Mouse (Mus musculus): ENCODE measurements at regions not wholly inside any gene's neighbourhood (a gene's known extent, or its start where the extent isn't known, plus 50 kb on each side); places are given as distances from the start of the nearest gene placed in this dataset.

DNA sequence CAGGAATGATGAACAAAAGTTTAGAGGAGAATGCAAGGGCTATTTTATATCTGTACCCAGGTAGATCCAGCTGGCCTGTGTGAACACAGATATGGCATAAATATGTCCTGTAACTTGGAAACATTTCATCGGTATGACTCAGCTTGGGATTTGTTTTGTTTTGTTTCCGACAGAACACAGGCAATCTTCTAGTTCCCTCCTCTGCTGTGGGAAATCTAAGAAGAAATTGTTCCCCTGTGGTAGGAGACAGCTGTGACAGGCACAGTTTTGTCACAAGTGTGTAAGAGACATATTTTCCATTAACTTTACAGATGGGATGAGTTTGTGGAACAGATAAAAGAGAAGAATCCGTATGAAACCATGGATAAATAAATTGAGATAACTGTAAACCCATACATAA is 687.0 kb downstream of the Tpm3-rs7 start:
- Histone ChIP-seq H3K9me3 (no peaks in the 10 kb centered on the region), H3K36me3 (no peaks in the 10 kb centered on the region), H3K9ac (no peak overlapping the region), H3K4me3 (no peak overlapping the region), H3K27ac (no peak overlapping the region), H3K4me1 (replicated peaks) (no peaks in the 10 kb centered on the region), H3K4me2 (no peak overlapping the region), H3K27me3 (no peaks in the 10 kb centered on the region)
- 71% methylated on average over 3 of the region's 3 CpGs for WGBS
- no peak for ATAC-seq (ENCODE audit: low FRiP score)

- Histone ChIP-seq H3K36me3 (no peaks in the 10 kb centered on the region), H3K9me3 (no peaks in the 10 kb centered on the region), H3K9ac (no peak overlapping the region), H3K27me3 (no peaks in the 10 kb centered on the region), H3K4me2 (no peak overlapping the region), H3K4me3 (no peak overlapping the region), H3K27ac (no peak overlapping the region), H3K4me1 (replicated peaks) (no peaks in the 10 kb centered on the region)
- 96% methylated on average over 1 of the region's 1 CpGs for WGBS
- no peak for ATAC-seq (ENCODE audit: low FRiP score)
Measured at GRCm38 (mm10) chr14:114002420-114002819, 688.0 kb downstream of the Tpm3-rs7 start.

DNA sequence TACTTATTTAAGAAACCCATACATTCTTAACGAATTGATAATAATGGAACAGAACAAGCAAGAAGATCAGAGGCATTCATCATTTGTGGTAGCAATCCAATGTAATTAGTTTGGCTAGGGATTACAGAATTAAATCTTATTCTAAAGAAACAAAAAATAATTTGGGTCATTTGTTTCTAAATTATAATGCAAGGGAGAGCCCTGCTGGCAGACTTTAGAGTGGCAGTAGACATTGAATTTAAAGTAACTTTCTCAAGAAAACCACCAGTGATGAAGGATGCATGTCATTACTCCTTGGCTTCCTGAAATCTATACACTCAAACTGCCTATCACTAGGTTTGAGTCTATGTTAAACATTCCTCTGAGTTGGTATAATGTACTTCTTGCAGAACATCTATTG is 722.7 kb downstream of the Tpm3-rs7 start:
- Histone ChIP-seq H3K4me2 (no peak overlapping the region), H3K9me3 (no peaks in the 10 kb centered on the region), H3K27ac (no peak overlapping the region), H3K27me3 (no peaks in the 10 kb centered on the region), H3K4me1 (replicated peaks) (no peaks in the 10 kb centered on the region), H3K36me3 (no peaks in the 10 kb centered on the region), H3K4me3 (no peak overlapping the region), H3K9ac (no peak overlapping the region)
- no peak for ATAC-seq (ENCODE audit: low FRiP score)
- 82% methylated on average over 1 of the region's 1 CpGs for WGBS

DNA sequence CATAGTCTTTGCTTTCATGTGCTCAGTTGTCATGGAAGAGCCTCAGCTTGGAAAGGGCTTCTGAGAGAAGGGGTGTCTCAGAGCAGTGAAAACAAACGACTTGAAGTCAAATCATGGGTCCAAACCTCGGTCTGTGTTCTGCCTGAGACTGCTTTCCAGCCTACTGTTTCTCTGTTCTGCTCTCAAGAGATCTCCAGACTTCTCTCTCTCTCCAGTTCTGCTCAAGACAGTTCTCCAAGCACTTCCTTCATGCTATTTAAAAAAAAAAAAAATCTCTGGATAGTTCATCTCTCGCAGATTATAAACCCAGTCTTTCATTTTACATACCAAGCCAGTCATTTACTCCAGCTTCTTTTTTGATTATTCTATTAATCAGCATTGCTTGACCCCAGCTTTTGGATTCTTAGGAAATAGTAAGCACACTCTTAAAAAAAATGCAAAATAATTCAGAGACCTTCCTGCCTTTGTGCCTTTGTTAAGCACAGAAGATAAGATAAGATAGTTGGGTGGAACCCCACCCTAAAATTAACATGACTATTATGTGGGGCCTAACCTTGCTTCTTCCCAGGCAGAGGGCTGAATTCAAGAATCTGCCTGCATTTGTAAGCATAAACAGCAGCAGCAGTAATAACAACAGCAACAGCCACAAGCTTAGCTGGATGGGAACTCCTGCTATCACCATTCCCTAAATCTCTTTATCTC is 724.4 kb downstream of the Tpm3-rs7 start:
- Histone ChIP-seq H3K4me3 (no peak overlapping the region), H3K4me1 (replicated peaks) (no peaks in the 10 kb centered on the region), H3K4me2 (no peak overlapping the region), H3K36me3 (no peaks in the 10 kb centered on the region), H3K9me3 (no peaks in the 10 kb centered on the region), H3K27me3 (no peaks in the 10 kb centered on the region), H3K27ac (no peak overlapping the region), H3K9ac (no peak overlapping the region)
- 47% methylated on average over 3 of the region's 3 CpGs for WGBS
- no peak for ATAC-seq (ENCODE audit: low FRiP score)

DNA sequence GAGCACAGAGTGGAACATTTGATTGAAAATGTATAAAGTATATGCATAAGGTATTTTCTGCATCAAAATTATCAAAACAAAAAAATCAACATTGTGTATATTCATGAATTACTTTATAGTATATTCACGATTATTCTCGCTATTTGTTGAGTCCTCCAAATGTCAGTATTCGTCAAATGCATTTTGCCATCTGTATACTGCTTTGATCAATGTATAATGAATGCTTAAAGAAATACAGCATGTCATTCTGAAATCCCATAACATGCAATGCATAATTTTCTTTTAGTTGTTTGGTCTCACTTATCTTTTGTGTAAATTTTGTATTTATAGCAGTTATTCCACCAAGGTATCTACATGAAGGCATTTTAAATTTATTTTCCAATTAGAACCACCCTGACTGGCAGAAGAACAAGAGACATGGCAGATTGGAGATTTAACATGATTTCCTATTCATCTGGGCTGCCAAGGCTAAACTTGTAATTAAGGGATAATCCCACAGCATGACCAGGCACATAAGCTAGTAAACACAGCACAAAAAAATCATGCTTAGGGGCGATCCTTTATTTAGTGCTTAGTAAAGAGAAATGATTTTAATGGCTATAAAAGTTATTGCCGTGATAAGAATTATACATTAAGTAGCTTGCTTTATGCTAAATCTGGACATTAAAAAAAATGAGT is 739.3 kb downstream of the Tpm3-rs7 start:
- Histone ChIP-seq H3K9me3 (no peaks in the 10 kb centered on the region), H3K4me3 (no peak overlapping the region), H3K27me3 (no peaks in the 10 kb centered on the region), H3K9ac (no peak overlapping the region), H3K4me2 (no peak overlapping the region), H3K27ac (no peak overlapping the region), H3K36me3 (no peaks in the 10 kb centered on the region), H3K4me1 (replicated peaks) (no peaks in the 10 kb centered on the region)
- 88% methylated on average over 5 of the region's 5 CpGs for WGBS
- ATAC-seq (ENCODE audit: low FRiP score): no peak

GRCm38 (mm10) chr14:114061347-114061746 is 746.9 kb downstream of the Tpm3-rs7 start:
- Histone ChIP-seq H3K9me3 (no peaks in the 10 kb centered on the region), H3K4me3 (no peak overlapping the region), H3K4me2 (no peak overlapping the region), H3K9ac (no peak overlapping the region), H3K4me1 (replicated peaks) (no peaks in the 10 kb centered on the region), H3K27ac (no peak overlapping the region), H3K27me3 (no peaks in the 10 kb centered on the region), H3K36me3 (no peaks in the 10 kb centered on the region)
- WGBS: 35% methylated on average over 2 of the region's 2 CpGs
- peak; percentile 57; the same call in 1 of the 2 replicates for ATAC-seq (ENCODE audit: low FRiP score)

- no peaks in the 10 kb centered on the region for H3K9me3 ChIP-seq
- no peaks in the 10 kb centered on the region for H3K27me3 ChIP-seq
- no peak overlapping the region for H3K27ac ChIP-seq
- no peak overlapping the region for H3K4me2 ChIP-seq
- no peaks in the 10 kb centered on the region for H3K36me3 ChIP-seq
- no peak overlapping the region for H3K9ac ChIP-seq
- no peak overlapping the region for H3K4me3 ChIP-seq
- no peak for ATAC-seq (ENCODE audit: low FRiP score)
- 31% methylated on average over 4 of the region's 4 CpGs for WGBS
- H3K4me1 ChIP-seq (replicated peaks): no peaks in the 10 kb centered on the region
Measured at GRCm38 (mm10) chr14:114062582-114062981, 748.2 kb downstream of the Tpm3-rs7 start.

DNA sequence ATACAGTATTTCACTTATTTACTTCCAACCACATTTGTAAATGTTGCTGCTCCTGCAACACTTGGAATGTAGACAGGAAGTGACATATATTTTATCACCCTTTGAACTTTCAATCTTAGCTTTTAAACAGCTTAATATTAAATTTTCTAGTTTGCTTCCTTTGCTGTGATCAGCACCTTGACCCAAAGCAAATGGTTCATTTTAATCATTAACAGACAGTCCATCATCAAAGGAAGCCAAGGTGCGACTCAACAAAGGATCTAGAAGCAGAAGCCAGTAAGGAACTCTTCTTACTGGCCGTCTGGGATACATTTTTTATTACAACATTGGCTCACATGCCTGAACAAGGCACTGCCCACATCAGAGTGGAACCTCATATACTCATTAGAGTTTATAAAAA is 758.8 kb downstream of the Tpm3-rs7 start:
- Histone ChIP-seq H3K9me3 (no peaks in the 10 kb centered on the region), H3K4me3 (no peak overlapping the region), H3K4me1 (replicated peaks) (no peaks in the 10 kb centered on the region), H3K27ac (no peak overlapping the region), H3K4me2 (no peak overlapping the region), H3K9ac (no peak overlapping the region), H3K36me3 (no peaks in the 10 kb centered on the region), H3K27me3 (no peaks in the 10 kb centered on the region)
- ATAC-seq (ENCODE audit: low FRiP score): no peak
- WGBS: 77% methylated on average over 2 of the region's 2 CpGs

GRCm38 (mm10) chr14:114074011-114074410 is 759.6 kb downstream of the Tpm3-rs7 start:
- ATAC-seq (ENCODE audit: low FRiP score): no peak
- Histone ChIP-seq H3K27me3 (no peaks in the 10 kb centered on the region), H3K9me3 (no peaks in the 10 kb centered on the region), H3K4me3 (no peak overlapping the region), H3K4me1 (replicated peaks) (no peaks in the 10 kb centered on the region), H3K4me2 (no peak overlapping the region), H3K9ac (no peak overlapping the region), H3K27ac (no peak overlapping the region), H3K36me3 (no peaks in the 10 kb centered on the region)
- WGBS: 90% methylated on average over 4 of the region's 4 CpGs

- WGBS: 74% methylated on average over 8 of the region's 8 CpGs
- Histone ChIP-seq H3K4me1 (replicated peaks) (no peaks in the 10 kb centered on the region), H3K4me3 (no peak overlapping the region), H3K36me3 (no peaks in the 10 kb centered on the region), H3K9me3 (no peaks in the 10 kb centered on the region), H3K9ac (no peak overlapping the region), H3K27me3 (no peaks in the 10 kb centered on the region), H3K27ac (no peak overlapping the region), H3K4me2 (no peak overlapping the region)
- no peak for ATAC-seq (ENCODE audit: low FRiP score)
Measured at GRCm38 (mm10) chr14:114106786-114107185, 792.4 kb downstream of the Tpm3-rs7 start.

DNA sequence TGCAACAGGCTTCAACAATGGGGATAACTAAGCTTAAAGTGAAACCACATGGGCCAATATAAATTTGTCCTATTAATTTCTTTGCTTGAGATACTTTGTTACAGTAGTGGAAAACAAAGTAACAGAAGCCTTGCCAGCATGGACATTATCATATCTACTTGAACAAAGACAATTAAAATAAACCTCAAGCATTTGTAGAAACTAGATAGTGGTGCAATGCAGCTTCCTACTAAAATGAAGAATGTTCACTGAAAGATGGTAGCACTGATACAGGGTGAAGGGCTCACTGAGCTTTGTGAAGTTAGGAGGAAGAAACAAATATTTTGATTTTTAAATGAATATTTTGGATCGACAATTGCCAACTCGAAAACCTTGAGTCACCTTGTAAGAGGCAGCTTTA is 814.1 kb downstream of the Tpm3-rs7 start:
- Histone ChIP-seq H3K9me3 (no peaks in the 10 kb centered on the region), H3K4me3 (no peak overlapping the region), H3K9ac (no peak overlapping the region), H3K4me1 (replicated peaks) (no peaks in the 10 kb centered on the region), H3K36me3 (no peaks in the 10 kb centered on the region), H3K4me2 (no peak overlapping the region), H3K27me3 (no peaks in the 10 kb centered on the region), H3K27ac (no peak overlapping the region)
- 91% methylated on average over 2 of the region's 2 CpGs for WGBS
- no peak for ATAC-seq (ENCODE audit: low FRiP score)

DNA sequence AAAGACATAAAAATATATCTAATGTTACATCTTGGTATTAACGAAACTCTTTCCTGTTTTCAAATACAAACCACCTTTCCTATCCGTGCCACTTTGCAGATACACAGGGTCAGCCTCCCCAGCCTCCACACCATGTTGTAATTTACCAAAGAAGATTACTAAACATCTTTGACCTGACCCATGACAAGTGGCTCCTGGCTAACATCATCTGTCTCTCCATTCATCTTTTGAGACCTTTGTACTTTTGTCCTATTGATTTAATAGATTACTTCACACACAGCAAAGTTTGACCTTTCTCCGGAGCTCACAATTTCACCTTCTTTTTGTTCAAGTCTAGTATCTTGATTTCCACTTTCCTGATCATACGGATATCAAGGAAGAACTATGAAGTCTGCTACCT is 851.6 kb downstream of the Tpm3-rs7 start:
- Histone ChIP-seq H3K36me3 (no peaks in the 10 kb centered on the region), H3K27ac (no peak overlapping the region), H3K4me3 (no peak overlapping the region), H3K27me3 (no peaks in the 10 kb centered on the region), H3K4me2 (no peak overlapping the region), H3K9ac (no peak overlapping the region), H3K9me3 (no peaks in the 10 kb centered on the region), H3K4me1 (replicated peaks) (no peaks in the 10 kb centered on the region)
- 86% methylated on average over 4 of the region's 4 CpGs for WGBS
- ATAC-seq (ENCODE audit: low FRiP score): no peak

DNA sequence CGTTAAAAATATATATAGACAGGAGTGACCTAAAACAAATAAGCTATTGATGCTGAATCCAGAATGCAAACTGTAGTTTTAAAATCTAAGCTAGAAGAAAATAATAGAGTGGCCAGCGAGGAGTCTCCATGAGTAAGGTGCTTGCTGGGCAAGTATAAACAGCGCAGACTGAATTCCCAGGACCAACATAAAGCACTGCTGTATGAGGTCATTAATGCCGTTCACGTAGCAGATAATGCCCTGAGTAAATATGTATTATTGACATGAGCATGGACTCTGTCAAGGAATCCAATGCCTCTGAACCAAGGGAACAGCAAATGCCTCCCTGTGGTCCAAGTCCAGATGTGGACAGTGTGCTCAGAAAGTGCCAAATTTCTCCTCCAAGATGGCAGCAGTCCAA is 876.4 kb upstream of the Gpc5 start:
- Histone ChIP-seq H3K4me3 (no peak overlapping the region), H3K4me1 (replicated peaks) (no peaks in the 10 kb centered on the region), H3K36me3 (no peaks in the 10 kb centered on the region), H3K9ac (no peak overlapping the region), H3K4me2 (no peak overlapping the region), H3K27me3 (no peaks in the 10 kb centered on the region), H3K9me3 (no peaks in the 10 kb centered on the region), H3K27ac (no peak overlapping the region)
- 81% methylated on average over 5 of the region's 5 CpGs for WGBS
- ATAC-seq (ENCODE audit: low FRiP score): no peak
